Mouse (Mus musculus): Measurements from ENCODE around the gene Cdkal1. TPM values are rescaled to one million over a fixed set of nuclear protein-coding genes. Genes with fewer than 3 reads are reported as not detected.

Cdkal1 gene
- polyA plus RNA-seq, 1 experiment from 2014 or later = 14.7 TPM

- no peaks in the 10 kb centered on the region for H3K27me3 ChIP-seq (ENCODE audit: control insufficient read depth, insufficient read depth, low read length)
- 68% methylated on average over 3 of the region's 3 CpGs for WGBS
- DNase-seq (ENCODE audit: low spot score) (no peak), ATAC-seq (ENCODE audit: low FRiP score, low TSS enrichment) (no peak)
- no peaks in the 10 kb centered on the region for H3K36me3 ChIP-seq (ENCODE audit: control insufficient read depth, insufficient read depth, low read length)
- no peak for TF ChIP-seq EP300 (optimal IDR thresholded peaks at IDR 0.05)
- no peak for TF ChIP-seq CTCF (IDR thresholded peaks at IDR 0.05; ENCODE audit: low read depth)
- no peaks in the 10 kb centered on the region for H3K4me1 ChIP-seq (replicated peaks; ENCODE audit: control insufficient read depth, insufficient read depth)
- H3K4me3 ChIP-seq (ENCODE audit: low read depth, low read length) = no peak overlapping the region
- H3K4me2 ChIP-seq (replicated peaks; ENCODE audit: low read depth) = no peak overlapping the region
- H3K9ac ChIP-seq (ENCODE audit: low read length) = no peak overlapping the region
- no peaks in the 10 kb centered on the region for H3K9me3 ChIP-seq (ENCODE audit: control insufficient read depth, low read length)
- H3K27ac ChIP-seq (replicated peaks) = no peak overlapping the region
Observed at GRCm38 (mm10) chr13:29747347-29747647, 108.2 kb downstream of the Cdkal1 start.

GRCm38 (mm10) chr13:29746501-29747346 lies 108.8 kb downstream of the Cdkal1 start:
- no peak for DNase-seq (ENCODE audit: low spot score)
- H3K27me3 ChIP-seq (ENCODE audit: control insufficient read depth, insufficient read depth, low read length) = no peaks in the 10 kb centered on the region
- TF ChIP-seq CTCF (IDR thresholded peaks at IDR 0.05; ENCODE audit: low read depth) (no peak), EP300 (optimal IDR thresholded peaks at IDR 0.05) (no peak)
- no peak overlapping the region for H3K4me2 ChIP-seq (replicated peaks; ENCODE audit: low read depth)
- H3K4me1 ChIP-seq (replicated peaks; ENCODE audit: control insufficient read depth, insufficient read depth) = no peaks in the 10 kb centered on the region
- no peaks in the 10 kb centered on the region for H3K9me3 ChIP-seq (ENCODE audit: control insufficient read depth, low read length)
- no peak for ATAC-seq (ENCODE audit: low FRiP score, low TSS enrichment)
- no peaks in the 10 kb centered on the region for H3K36me3 ChIP-seq (ENCODE audit: control insufficient read depth, insufficient read depth, low read length)
- WGBS = 55% methylated on average over 9 of the region's 9 CpGs
- no peak overlapping the region for H3K27ac ChIP-seq (replicated peaks)
- no peak overlapping the region for H3K9ac ChIP-seq (ENCODE audit: low read length)
- no peak overlapping the region for H3K4me3 ChIP-seq (ENCODE audit: low read depth, low read length)

GRCm38 (mm10) chr13:29745073-29745472 lies 110.4 kb downstream of the Cdkal1 start:
- H3K27me3 ChIP-seq (ENCODE audit: control insufficient read depth, insufficient read depth, low read length) = no peaks in the 10 kb centered on the region
- H3K9ac ChIP-seq (ENCODE audit: low read length) = no peak overlapping the region
- TF ChIP-seq EP300 (optimal IDR thresholded peaks at IDR 0.05) (no peak), CTCF (IDR thresholded peaks at IDR 0.05; ENCODE audit: low read depth) (no peak)
- ATAC-seq (ENCODE audit: low FRiP score, low TSS enrichment) (peak; percentile 54; the same call in 1 of the 2 replicates), DNase-seq (ENCODE audit: low spot score) (no peak)
- no peak overlapping the region for H3K4me2 ChIP-seq (replicated peaks; ENCODE audit: low read depth)
- 43% methylated on average over 2 of the region's 2 CpGs for WGBS
- H3K9me3 ChIP-seq (ENCODE audit: control insufficient read depth, low read length) = no peaks in the 10 kb centered on the region
- no peak overlapping the region for H3K4me3 ChIP-seq (ENCODE audit: low read depth, low read length)
- peak overlapping the region; percentile 45; the same call in 1 of the 2 replicates for H3K27ac ChIP-seq (replicated peaks)
- H3K4me1 ChIP-seq (replicated peaks; ENCODE audit: control insufficient read depth, insufficient read depth) = no peaks in the 10 kb centered on the region
- H3K36me3 ChIP-seq (ENCODE audit: control insufficient read depth, insufficient read depth, low read length) = no peaks in the 10 kb centered on the region

GRCm38 (mm10) chr13:29744188-29744587 lies 111.3 kb downstream of the Cdkal1 start:
- Histone ChIP-seq H3K9me3 (ENCODE audit: control insufficient read depth, low read length) (no peaks in the 10 kb centered on the region), H3K27me3 (ENCODE audit: control insufficient read depth, insufficient read depth, low read length) (no peaks in the 10 kb centered on the region), H3K4me1 (replicated peaks; ENCODE audit: control insufficient read depth, insufficient read depth) (no peaks in the 10 kb centered on the region), H3K4me2 (replicated peaks; ENCODE audit: low read depth) (no peak overlapping the region), H3K27ac (replicated peaks) (no peak overlapping the region), H3K9ac (ENCODE audit: low read length) (no peak overlapping the region), H3K4me3 (ENCODE audit: low read depth, low read length) (no peak overlapping the region), H3K36me3 (ENCODE audit: control insufficient read depth, insufficient read depth, low read length) (no peaks in the 10 kb centered on the region)
- TF ChIP-seq EP300 (optimal IDR thresholded peaks at IDR 0.05) = no peak
- TF ChIP-seq CTCF (IDR thresholded peaks at IDR 0.05; ENCODE audit: low read depth) = peak; percentile 59
- peak; percentile 26; the same call in 1 of the 2 replicates for ATAC-seq (ENCODE audit: low FRiP score, low TSS enrichment)
- 70% methylated on average over 3 of the region's 3 CpGs for WGBS
- no peak for DNase-seq (ENCODE audit: low spot score)

GRCm38 (mm10) chr13:29743761-29744160 lies 111.7 kb downstream of the Cdkal1 start:
- H3K36me3 ChIP-seq (ENCODE audit: control insufficient read depth, insufficient read depth, low read length) = no peaks in the 10 kb centered on the region
- H3K9ac ChIP-seq (ENCODE audit: low read length) = no peak overlapping the region
- no peak overlapping the region for H3K4me3 ChIP-seq (ENCODE audit: low read depth, low read length)
- TF ChIP-seq EP300 (optimal IDR thresholded peaks at IDR 0.05) = no peak
- H3K27ac ChIP-seq (replicated peaks) = no peak overlapping the region
- H3K4me1 ChIP-seq (replicated peaks; ENCODE audit: control insufficient read depth, insufficient read depth) = no peaks in the 10 kb centered on the region
- no peak for DNase-seq (ENCODE audit: low spot score)
- no peak overlapping the region for H3K4me2 ChIP-seq (replicated peaks; ENCODE audit: low read depth)
- 52% methylated on average over 4 of the region's 4 CpGs for WGBS
- no peaks in the 10 kb centered on the region for H3K9me3 ChIP-seq (ENCODE audit: control insufficient read depth, low read length)
- H3K27me3 ChIP-seq (ENCODE audit: control insufficient read depth, insufficient read depth, low read length) = no peaks in the 10 kb centered on the region
- no peak for ATAC-seq (ENCODE audit: low FRiP score, low TSS enrichment)

- Histone ChIP-seq H3K4me1 (replicated peaks; ENCODE audit: control insufficient read depth, insufficient read depth) (no peaks in the 10 kb centered on the region), H3K4me2 (replicated peaks; ENCODE audit: low read depth) (no peak overlapping the region), H3K36me3 (ENCODE audit: control insufficient read depth, insufficient read depth, low read length) (no peaks in the 10 kb centered on the region), H3K9ac (ENCODE audit: low read length) (no peak overlapping the region), H3K9me3 (ENCODE audit: control insufficient read depth, low read length) (no peaks in the 10 kb centered on the region), H3K4me3 (ENCODE audit: low read depth, low read length) (no peak overlapping the region), H3K27ac (replicated peaks) (peak overlapping the region; percentile 63), H3K27me3 (ENCODE audit: control insufficient read depth, insufficient read depth, low read length) (no peaks in the 10 kb centered on the region)
- TF ChIP-seq EP300 (optimal IDR thresholded peaks at IDR 0.05) (peak; percentile 56), CTCF (IDR thresholded peaks at IDR 0.05; ENCODE audit: low read depth) (0 out of 2 replicates have a peak, but pooled peaks have one; percentile 13)
- DNase-seq (ENCODE audit: low spot score) = peak; percentile 51
- ATAC-seq (ENCODE audit: low FRiP score, low TSS enrichment) = peak; percentile 88
- 41% methylated on average over 5 of the region's 5 CpGs for WGBS
Observed at GRCm38 (mm10) chr13:29737675-29738461, 117.6 kb downstream of the Cdkal1 start.
